Mouse (Mus musculus) frontal cortex, postnatal 10 days (tissue): Measurements from ENCODE around the gene Asic5.

Experiments used
- DNase-seq, 2 experiments: peaks; one replicate each; pipeline ENCODE4 v3.0.0; 2022; ENCODE audit warnings: low spot score in 2 of 2, mixed read lengths in 1 of 2

Gene Asic5

GRCm38 (mm10) chr3:82014148-82014703 is 32.1 kb downstream of the Asic5 start:
- no peak for DNase-seq

- no peak for DNase-seq
Measured at GRCm38 (mm10) chr3:82022421-82022920, 40.4 kb downstream of the Asic5 start.

GRCm38 (mm10) chr3:82023065-82023464 is 41.0 kb downstream of the Asic5 start:
- DNase-seq, result no peak

- DNase-seq, result no peak
Measured at GRCm38 (mm10) chr3:82027286-82027685, 45.2 kb downstream of the Asic5 start.

DNA sequence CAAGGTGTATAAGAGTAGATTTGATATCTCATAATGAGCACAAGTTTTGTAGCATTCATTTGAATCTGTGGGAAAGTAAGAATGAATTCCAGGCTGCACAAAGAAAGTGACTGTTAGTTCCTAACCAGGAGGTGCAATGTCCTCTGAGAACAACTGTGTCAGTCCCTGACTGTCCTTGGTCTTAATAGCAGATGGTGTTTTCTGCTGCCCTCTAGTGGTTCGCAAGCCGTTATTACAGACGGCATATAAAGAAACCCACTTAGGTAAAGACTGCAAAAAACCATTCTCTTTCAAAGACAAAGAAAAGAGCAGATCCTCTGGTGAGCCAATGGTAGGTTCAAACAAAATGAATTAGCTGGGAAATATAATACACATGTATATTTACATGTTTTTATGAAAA is 47.1 kb downstream of the Asic5 start:
- DNase-seq, result no peak

DNA sequence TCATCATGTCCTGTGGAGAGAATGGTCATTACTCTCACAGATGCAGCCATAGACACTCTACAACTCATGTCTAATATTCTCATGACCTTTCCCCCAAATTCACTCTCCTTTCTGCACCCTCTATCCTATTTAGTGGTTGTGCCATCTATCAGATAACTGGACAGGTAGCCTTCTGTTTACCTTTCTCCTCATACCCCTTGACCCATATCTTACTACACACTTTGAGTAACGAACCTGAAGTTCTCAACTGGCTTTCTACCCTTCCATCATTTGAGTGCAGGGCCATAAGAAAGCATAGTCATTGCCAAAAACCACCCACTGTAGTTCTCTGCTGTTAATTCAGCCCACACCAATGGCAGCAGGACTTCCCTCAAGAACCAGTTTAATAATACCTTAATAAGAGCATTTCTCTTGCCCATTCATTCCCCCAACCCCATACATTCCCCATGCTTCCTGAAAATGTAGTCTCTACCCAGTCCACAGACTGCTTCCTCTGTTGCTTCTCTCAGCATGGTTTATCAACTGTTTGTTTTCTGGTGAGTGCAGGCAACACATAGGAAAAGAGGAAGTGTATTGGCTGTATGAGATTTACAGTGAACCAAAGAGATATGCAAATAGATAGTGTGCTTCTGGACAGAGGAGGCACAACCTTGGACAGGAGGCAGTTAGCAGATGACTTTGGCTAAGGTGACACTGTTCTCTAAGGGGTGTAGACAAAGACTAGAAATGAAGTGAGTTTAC is 48.1 kb downstream of the Asic5 start:
- no peak for DNase-seq

DNA sequence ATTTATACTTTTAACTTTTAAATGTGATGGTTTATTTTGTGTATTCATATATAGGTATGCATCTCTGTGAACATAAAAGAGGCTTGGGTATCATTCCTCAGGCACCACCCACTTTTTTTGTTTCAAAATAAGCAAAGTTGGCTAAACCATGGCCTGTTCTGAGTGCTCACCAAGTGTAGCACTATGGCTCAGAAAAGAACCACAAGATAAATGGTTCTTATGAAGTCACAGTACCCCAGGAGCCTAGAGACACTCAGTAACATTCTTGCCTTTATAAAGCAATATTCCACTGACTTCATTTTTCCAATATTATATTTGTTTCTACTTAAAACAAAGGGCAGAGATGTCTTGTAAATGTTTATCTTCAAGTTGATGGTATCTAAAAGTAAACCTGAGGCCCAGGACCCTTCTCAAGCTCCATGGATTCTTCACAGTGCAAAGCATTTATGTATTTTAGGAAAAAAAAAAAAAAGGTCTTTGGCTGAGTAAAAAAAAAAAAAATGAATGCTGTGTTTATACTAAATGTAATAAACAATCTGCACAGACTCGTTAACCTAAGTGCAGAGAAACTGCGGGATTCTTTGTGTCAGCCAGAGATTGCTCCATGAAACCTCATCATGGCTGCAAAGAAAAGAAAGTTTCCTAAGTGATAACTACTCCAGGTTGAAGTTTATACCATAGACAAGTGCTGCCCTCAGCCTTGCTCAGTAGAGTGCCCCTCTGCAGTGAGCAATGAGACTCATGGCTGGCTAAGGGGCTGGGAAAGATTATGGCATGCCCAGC is 54.4 kb downstream of the Asic5 start:
- no peak for DNase-seq

DNA sequence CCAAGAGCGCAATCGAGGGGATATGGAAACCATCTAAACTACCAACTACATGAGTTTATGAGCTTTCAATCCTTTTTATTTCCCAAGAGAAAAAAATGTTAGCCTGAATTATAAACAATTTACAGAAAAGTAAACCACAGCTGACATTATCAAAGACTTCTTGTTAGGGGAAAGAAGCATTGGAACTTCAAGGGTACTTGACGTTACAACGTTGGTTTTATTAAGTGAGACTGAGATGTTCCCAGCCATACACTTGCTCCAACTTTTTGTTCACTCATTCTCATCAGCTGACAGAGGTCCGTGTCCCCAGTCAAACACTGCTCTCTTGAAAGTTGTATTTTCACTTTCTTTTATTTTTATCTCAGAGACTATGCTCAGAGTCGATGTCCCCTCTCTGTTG is 61.6 kb downstream of the Asic5 start:
- DNase-seq, result no peak

DNA sequence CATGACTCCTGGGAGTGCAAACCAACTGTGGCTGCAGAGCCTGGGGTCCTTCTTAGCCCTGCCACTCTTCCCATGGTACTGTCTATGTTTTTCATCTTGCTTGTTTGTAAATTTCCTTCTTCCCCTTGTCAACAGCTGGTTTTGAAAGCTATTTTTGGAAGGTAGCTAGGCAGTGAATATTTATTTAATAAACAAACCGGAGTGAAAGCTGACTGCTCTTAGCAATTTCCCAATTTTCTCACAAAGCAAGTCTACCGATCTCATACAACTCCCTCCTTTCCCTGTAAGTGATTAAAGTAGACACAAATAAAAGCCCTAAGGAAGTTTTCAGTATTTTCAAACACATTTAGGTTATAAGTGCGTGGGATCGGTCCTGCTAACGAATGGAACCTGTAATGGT is 62.8 kb downstream of the Asic5 start:
- DNase-seq, result no peak

- DNase-seq, result no peak
Measured at GRCm38 (mm10) chr3:82046087-82046486, 64.0 kb downstream of the Asic5 start.

DNA sequence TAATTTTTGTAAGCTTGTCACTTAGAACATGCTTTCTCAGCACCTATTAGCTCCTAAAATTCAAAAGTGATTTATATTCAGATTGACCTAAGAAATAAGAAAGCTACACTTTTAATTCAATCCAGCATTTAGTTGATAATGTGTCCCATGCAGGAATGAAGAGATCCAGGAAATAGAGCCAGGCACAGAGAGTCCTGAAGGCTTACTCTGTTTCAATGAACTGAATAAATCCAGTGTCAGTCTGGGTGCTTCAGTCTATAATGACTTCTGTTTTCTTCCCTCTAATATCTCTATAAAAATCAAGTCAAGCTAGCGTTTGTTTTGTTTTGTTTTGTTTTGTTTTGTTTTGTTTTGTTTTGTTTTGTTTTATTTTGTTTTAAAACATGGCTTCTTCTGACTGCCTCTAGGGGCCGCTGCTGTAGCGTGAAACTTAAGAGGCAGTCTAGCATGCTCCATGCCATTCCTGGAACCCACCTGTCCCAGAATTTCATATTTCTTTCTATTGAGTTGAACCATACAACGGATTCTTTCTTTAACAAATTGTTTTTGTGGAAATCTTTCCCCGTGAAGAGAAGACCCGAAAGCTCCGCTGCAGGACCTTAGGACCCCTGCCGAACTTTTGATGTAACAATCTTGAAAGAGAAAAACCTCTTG is 65.1 kb downstream of the Asic5 start:
- peak in 1 of 2 experiments; percentile 38 for DNase-seq

DNA sequence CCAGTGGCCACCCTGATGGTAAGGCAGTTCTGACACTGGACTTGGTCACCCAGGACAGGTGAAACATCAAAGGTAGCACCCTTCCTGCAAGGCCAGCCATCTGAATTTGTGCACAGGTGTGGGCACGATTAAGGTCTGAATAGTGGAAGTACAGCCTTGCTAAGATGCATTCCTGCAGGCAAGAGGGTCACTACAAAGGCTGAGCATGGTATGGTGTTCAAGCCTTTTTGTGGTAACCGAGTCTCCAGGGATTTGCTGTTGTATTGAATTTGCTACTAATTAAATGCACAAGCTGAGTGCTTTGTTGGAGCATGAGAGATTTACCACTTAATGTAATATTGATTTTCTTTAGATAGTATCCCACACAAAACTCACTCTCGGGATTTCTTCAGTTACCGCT is 66.0 kb downstream of the Asic5 start:
- DNase-seq, result no peak

GRCm38 (mm10) chr3:82048681-82049080 is 66.6 kb downstream of the Asic5 start:
- DNase-seq, result no peak

GRCm38 (mm10) chr3:82051468-82051867 is 69.4 kb downstream of the Asic5 start:
- DNase-seq, result no peak

- DNase-seq, result no peak
Measured at GRCm38 (mm10) chr3:82052029-82052428, 69.9 kb downstream of the Asic5 start.

DNA sequence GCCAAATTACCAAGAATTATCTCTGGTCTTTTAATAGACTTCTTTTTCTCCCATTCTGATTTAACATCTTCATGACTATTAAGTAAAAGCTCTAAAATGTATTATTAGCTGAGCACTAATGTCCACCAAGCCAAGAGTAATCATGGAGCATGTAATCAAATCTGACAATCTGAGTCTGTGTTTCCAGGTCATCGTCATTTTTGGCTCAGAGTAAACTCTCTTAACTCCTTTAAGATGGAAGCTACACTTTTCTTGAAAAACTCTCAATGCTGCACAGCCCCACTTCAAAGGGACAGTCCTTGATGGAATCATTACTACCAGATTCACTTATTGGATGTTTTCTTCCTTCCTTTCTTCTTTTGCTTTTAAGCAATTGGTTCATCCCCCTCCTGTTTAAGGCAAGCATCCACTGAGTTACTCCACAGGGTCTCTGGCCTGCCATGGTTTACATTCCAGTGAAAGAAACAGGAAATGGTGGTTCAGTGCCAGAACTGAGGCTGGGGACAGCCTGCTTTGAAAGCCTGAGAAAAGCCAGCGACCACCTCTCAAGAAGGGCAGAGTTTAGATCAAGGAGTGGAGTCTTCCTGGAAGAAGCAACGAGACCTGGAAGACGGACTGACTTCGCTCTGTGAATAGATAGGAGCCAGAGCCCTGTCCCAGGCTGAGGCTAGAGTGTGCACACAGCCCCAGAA is 72.3 kb downstream of the Asic5 start:
- no peak for DNase-seq

GRCm38 (mm10) chr3:82057201-82057600 is 75.1 kb downstream of the Asic5 start:
- DNase-seq, result no peak

GRCm38 (mm10) chr3:82061402-82062180 is 79.5 kb downstream of the Asic5 start:
- no peak for DNase-seq

- DNase-seq, result no peak
Measured at GRCm38 (mm10) chr3:82067830-82068229, 85.7 kb downstream of the Asic5 start.
